In the genomic region with DNA sequence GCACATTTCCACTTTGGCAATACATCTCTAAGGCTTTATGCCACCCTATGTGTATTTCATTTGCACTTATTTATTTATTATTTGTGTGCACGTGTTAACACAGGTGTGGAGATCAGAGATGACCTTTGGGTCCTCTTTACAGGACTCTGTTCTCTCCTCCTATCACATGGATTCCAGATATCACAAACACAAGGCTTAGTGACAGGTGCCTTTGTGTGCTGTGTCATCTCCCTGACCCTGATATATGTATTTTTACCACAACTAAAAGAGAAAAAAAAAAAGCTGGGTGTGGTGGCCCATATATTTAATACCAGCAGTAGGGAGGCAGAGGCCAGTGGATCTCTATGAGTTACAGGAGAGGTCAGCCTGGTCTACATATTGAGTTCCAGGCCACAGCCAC, we compare ENCODE assay signal across 11 mouse cellular contexts. TPM values are rescaled to one million over a fixed set of nuclear protein-coding genes. Genes with fewer than 3 reads are reported as not detected.
DNase-seq lines count a peak whose midpoint lies in the region; ATAC-seq and TF ChIP-seq lines count a peak whose summit lies in the region.
"Had no signal": no experiment of that assay in that cellular context is flagged by ENCODE, and none has a peak within 500 bp of the region (broad histone marks: within the 10 kb centered on the region; RNA-seq: fewer than 3 reads in every experiment).

No protein-coding gene starts in this region.

- WGBS in forebrain, postnatal 0 days = 65% methylated on average over 1 of the region's 1 CpGs
- 34% methylated on average over 1 of the region's 1 CpGs for WGBS in liver, embryonic 14.5 days (ENCODE audit: insufficient replicate concordance)

- TF ChIP-seq CTCF in gastrocnemius, adult 2 months (IDR thresholded peaks at IDR 0.05) = no peak
- TF ChIP-seq CTCF in forebrain, postnatal 0 days (IDR thresholded peaks at IDR 0.05; ENCODE audit: low read depth) = no peak
- no peak for TF ChIP-seq CTCF in liver, embryonic 14.5 days (IDR thresholded peaks at IDR 0.05; ENCODE audit: low read depth)

- H3K36me3 ChIP-seq in forebrain, postnatal 0 days (ENCODE audit: insufficient read depth) = no peaks in the 10 kb centered on the region
- H3K36me3 ChIP-seq in liver, embryonic 14.5 days (replicated peaks; ENCODE audit: control insufficient read depth, insufficient read depth, low read depth) = no peaks in the 10 kb centered on the region

- peak overlapping the region; percentile 56 for H3K4me2 ChIP-seq in forebrain, postnatal 0 days (ENCODE audit: low read depth)
- H3K4me2 ChIP-seq in liver, embryonic 14.5 days (ENCODE audit: low read depth) = peak overlapping the region; percentile 79

- no peak overlapping the region for H3K4me3 ChIP-seq in gastrocnemius, adult 2 months
- H3K4me3 ChIP-seq in forebrain, postnatal 0 days (ENCODE audit: low read depth, low read length) = peak overlapping the region; percentile 37; the same call in 1 of the 2 replicates
- H3K4me3 ChIP-seq in liver, embryonic 14.5 days (ENCODE audit: insufficient read depth in 1 of 2, low read depth in 2 of 2, low read length in 2 of 2) = no peak overlapping the region

- no peak for DNase-seq in gastrocnemius, adult 2 months
- no peak for DNase-seq in gastrocnemius, postnatal 14 days
- peak; percentile 32 for DNase-seq in 3T3-L1 (ENCODE audit: low read depth, low spot score)
- peak; percentile 18 for DNase-seq in forebrain, postnatal 0 days
- no peak for DNase-seq in liver, embryonic 14.5 days (ENCODE audit: low read depth in 3 of 3, low spot score in 3 of 3)
- no peak for DNase-seq in cerebellum, adult 11-12 months
- no peak for DNase-seq in Muller cell, postnatal 12 days (ENCODE audit: inconsistent ontology term)
- DNase-seq in lung, adult 18-20 months = no peak

- H3K4me1 ChIP-seq in forebrain, postnatal 0 days (ENCODE audit: insufficient read depth) = peaks cover 14% of the 10 kb centered on the region
- H3K4me1 ChIP-seq in liver, embryonic 14.5 days (replicated peaks; ENCODE audit: control insufficient read depth in 2 of 2, insufficient read depth in 2 of 2, low read length in 1 of 2) = peaks cover 4 to 22% of the 10 kb centered on the region in 2 experiments; a peak in 3 of 4 replicates

- TF ChIP-seq EP300 in liver, embryonic 14.5 days (IDR thresholded peaks at IDR 0.05; ENCODE audit: low read depth) = no peak

- intact Hi-C loops in gastrocnemius, adult 2 months (cut with DNase I) = loop anchor here (2.0 kb wide), 1 partner anchor 70 kb away; no protein-coding TSS in a partner anchor
- intact Hi-C loops in gastrocnemius, postnatal 14 days (cut with DNase I; ENCODE audit: low total_unique reads) = no loop called here

- no peaks in the 10 kb centered on the region for H3K27me3 ChIP-seq in forebrain, postnatal 0 days (ENCODE audit: insufficient read depth, low read length)
- H3K27me3 ChIP-seq in liver, embryonic 14.5 days (ENCODE audit: control insufficient read depth, insufficient read depth, low read length) = no peaks in the 10 kb centered on the region

- H3K9me3 ChIP-seq in forebrain, postnatal 0 days (ENCODE audit: low read length) = no peaks in the 10 kb centered on the region
- H3K9me3 ChIP-seq in liver, embryonic 14.5 days (ENCODE audit: control insufficient read depth, low read length) = no peaks in the 10 kb centered on the region

- peak overlapping the region; percentile 86; the same call in 1 of the 2 replicates for H3K27ac ChIP-seq in gastrocnemius, adult 2 months
- peak overlapping the region; percentile 91 for H3K27ac ChIP-seq in forebrain, postnatal 0 days (ENCODE audit: low read depth, low read length)
- no peak overlapping the region for H3K27ac ChIP-seq in liver, embryonic 14.5 days

- H3K9ac ChIP-seq in forebrain, postnatal 0 days = peak overlapping the region; percentile 57
- no peak overlapping the region for H3K9ac ChIP-seq in liver, embryonic 14.5 days (replicated peaks)

- ATAC-seq in forebrain, postnatal 0 days = no peak
- ATAC-seq in liver, embryonic 14.5 days (ENCODE audit: insufficient read depth) = no peak

RNA-seq across cellular contexts. Expression of gene Rbp7, which starts 10.3 kb away (rescaled TPM):
- 10 to 100 TPM in 1 of 2 experiments, 1 to 10 TPM in 1; 7.9 to 21.0 TPM for total RNA-seq in gastrocnemius, adult 2 months (2021)
- 10 to 100 TPM in 1 of 2 experiments, 1 to 10 TPM in 1; 8.9 to 20.7 TPM for total RNA-seq in gastrocnemius, postnatal 14 days (2021)
- not detected in 2 replicates for total RNA-seq in forebrain, postnatal 0 days (2014; rRNA removed)
- polyA plus RNA-seq in forebrain, postnatal 0 days (2015; fragmentation: Nextera tagmentation; extraction: Ambion mirVana) = 0.30 and 0.49 TPM in 2 replicates
- polyA plus RNA-seq in liver, embryonic 14.5 days (2012; rRNA removed) = not detected in 2 replicates
- polyA plus RNA-seq in liver, embryonic 14.5 days (2014; fragmentation: Nextera tagmentation; extraction: Ambion mirVana) = not detected in 2 replicates
- total RNA-seq: layer of hippocampus, adult 18-20 months had no signal
- polyA plus RNA-seq: spleen, adult 2 months had no signal

RNA-seq across cellular contexts. Expression of gene Ube4b, which starts 17.9 kb away (rescaled TPM):
- total RNA-seq in gastrocnemius, adult 2 months (2021) = 10 to 100 TPM; 31.1 to 35.9 TPM
- total RNA-seq in gastrocnemius, postnatal 14 days (2021) = 10 to 100 TPM; 34.4 to 36.8 TPM
- 81.0 and 93.3 TPM in 2 replicates for total RNA-seq in forebrain, postnatal 0 days (2014; rRNA removed)
- 41.0 and 47.6 TPM in 2 replicates for polyA plus RNA-seq in forebrain, postnatal 0 days (2015; fragmentation: Nextera tagmentation; extraction: Ambion mirVana)
- 14.6 and 16.7 TPM in 2 replicates for polyA plus RNA-seq in liver, embryonic 14.5 days (2012; rRNA removed)
- 8.2 and 11.3 TPM in 2 replicates for polyA plus RNA-seq in liver, embryonic 14.5 days (2014; fragmentation: Nextera tagmentation; extraction: Ambion mirVana)

RNA-seq across cellular contexts. Expression of gene Tmem274, which starts 32.7 kb away (rescaled TPM):
- total RNA-seq in gastrocnemius, adult 2 months (2021) = not detected
- not detected for total RNA-seq in gastrocnemius, postnatal 14 days (2021)
- not detected in 2 replicates for total RNA-seq in forebrain, postnatal 0 days (2014; rRNA removed)
- polyA plus RNA-seq in forebrain, postnatal 0 days (2015; fragmentation: Nextera tagmentation; extraction: Ambion mirVana) = not detected in 2 replicates
- polyA plus RNA-seq in liver, embryonic 14.5 days (2012; rRNA removed) = not detected in 2 replicates
- polyA plus RNA-seq in liver, embryonic 14.5 days (2014; fragmentation: Nextera tagmentation; extraction: Ambion mirVana) = not detected in 2 replicates
- total RNA-seq: gastrocnemius, postnatal 25 days; layer of hippocampus, adult 18-20 months had no signal
- polyA plus RNA-seq: spleen, adult 2 months had no signal

RNA-seq across cellular contexts. Expression of gene Nmnat1, which starts 40.5 kb away (rescaled TPM):
- total RNA-seq in gastrocnemius, adult 2 months (2021) = 10 to 100 TPM; 30.0 to 32.7 TPM
- 10 to 100 TPM; 17.6 to 20.2 TPM for total RNA-seq in gastrocnemius, postnatal 14 days (2021)
- 3.6 and 6.5 TPM in 2 replicates for total RNA-seq in forebrain, postnatal 0 days (2014; rRNA removed)
- 4.8 and 6.4 TPM in 2 replicates for polyA plus RNA-seq in forebrain, postnatal 0 days (2015; fragmentation: Nextera tagmentation; extraction: Ambion mirVana)
- polyA plus RNA-seq in liver, embryonic 14.5 days (2012; rRNA removed) = 3.2 and 3.8 TPM in 2 replicates
- polyA plus RNA-seq in liver, embryonic 14.5 days (2014; fragmentation: Nextera tagmentation; extraction: Ambion mirVana) = 4.7 and 5.9 TPM in 2 replicates

RNA-seq across cellular contexts. Expression of gene Lzic, which starts 40.6 kb away (rescaled TPM):
- total RNA-seq in gastrocnemius, adult 2 months (2021) = 10 to 100 TPM; 13.1 to 16.1 TPM
- total RNA-seq in gastrocnemius, postnatal 14 days (2021) = 10 to 100 TPM; 12.0 to 17.9 TPM
- 44.2 and 62.5 TPM in 2 replicates for total RNA-seq in forebrain, postnatal 0 days (2014; rRNA removed)
- polyA plus RNA-seq in forebrain, postnatal 0 days (2015; fragmentation: Nextera tagmentation; extraction: Ambion mirVana) = 38.9 and 46.9 TPM in 2 replicates
- 5.6 and 9.1 TPM in 2 replicates for polyA plus RNA-seq in liver, embryonic 14.5 days (2012; rRNA removed)
- polyA plus RNA-seq in liver, embryonic 14.5 days (2014; fragmentation: Nextera tagmentation; extraction: Ambion mirVana) = 14.9 and 15.5 TPM in 2 replicates

Comparison
In these comparisons a context has a peak if more than half of its experiments do, and no peak if none do; other contexts are left out.
1. DNase-seq: peak in 3T3-L1 (single experiment) and forebrain, postnatal 0 days (single experiment); none in gastrocnemius, adult 2 months (single experiment), gastrocnemius, postnatal 14 days (single experiment), liver, embryonic 14.5 days (0 of 3), cerebellum, adult 11-12 months (single experiment), Muller cell, postnatal 12 days (single experiment) and lung, adult 18-20 months (0 of 2).